Mouse (Mus musculus) olfactory bulb, adult 2 months (tissue): ENCODE measurements around the gene Lrsam1.

Experiments used
- CTCF ChIP-seq: fragments of 200-500 bp; IDR thresholded peaks from 2 replicates; pipeline ENCODE4 v1.5.1; 2012; ENCODE audit warnings: low read depth, mild to moderate bottlenecking, low read length, moderate library complexity; ENCODE audit not compliant: insufficient read depth
- POLR2A ChIP-seq: fragments of 200-500 bp; IDR thresholded peaks from 2 replicates; pipeline ENCODE4 v1.6.1; 2012; ENCODE audit warnings: mild to moderate bottlenecking, low read depth, low read length, moderate library complexity; ENCODE audit not compliant: insufficient read depth

DNA sequence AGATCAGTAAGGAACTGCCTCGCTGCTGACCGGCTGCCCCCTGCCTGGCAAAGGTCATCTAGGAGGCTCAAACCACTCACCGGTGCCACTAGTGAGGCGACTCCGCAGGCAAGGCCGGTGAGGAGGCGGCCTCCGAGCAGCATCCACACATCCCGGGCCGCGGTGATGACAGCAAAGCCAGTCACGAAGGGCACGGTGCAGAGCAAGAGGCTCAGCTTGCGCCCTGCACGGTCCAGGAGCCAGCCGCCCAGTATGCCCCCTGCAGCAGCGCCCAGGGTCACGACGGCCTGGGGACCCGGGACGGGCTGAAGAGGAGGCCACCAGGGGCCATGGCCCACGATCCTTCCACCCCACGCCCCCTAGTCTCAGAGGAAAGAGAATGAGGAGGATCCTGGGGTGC is 19.9 kb upstream of the Lrsam1 start:
- TF ChIP-seq POLR2A (no peak), CTCF (no peak)
